Mouse (Mus musculus): ENCODE measurements around the gene Ankrd6. TPM values are rescaled to one million over a fixed set of nuclear protein-coding genes. Genes with fewer than 3 reads are reported as not detected.
A peak's percentile ranks its signal among the peaks of the same experiment; 100 is the strongest.

Gene Ankrd6
- polyA plus RNA-seq, 1 experiment from 2014 or later = 22.6 TPM

GRCm38 (mm10) chr4:32889996-32890734, 60.5 kb downstream of the Ankrd6 start:
- 69% methylated on average over 10 of the region's 10 CpGs for WGBS
- ATAC-seq (ENCODE audit: low FRiP score) = no peak
- peak overlapping the region; percentile 65; the same call in 1 of the 2 replicates for H3K27ac ChIP-seq

GRCm38 (mm10) chr4:32889246-32889645, 61.4 kb downstream of the Ankrd6 start:
- Histone ChIP-seq H3K27me3 (no peaks in the 10 kb centered on the region), H3K9ac (no peak overlapping the region), H3K27ac (peak overlapping the region; percentile 65), H3K36me3 (replicated peaks) (peaks cover 6% of the 10 kb centered on the region), H3K4me1 (peaks cover 16% of the 10 kb centered on the region), H3K9me3 (peaks cover 7% of the 10 kb centered on the region; the same call in 1 of the 2 replicates), H3K4me2 (no peak overlapping the region), H3K4me3 (replicated peaks) (no peak overlapping the region)
- peak; percentile 77 for ATAC-seq (ENCODE audit: low FRiP score)
- WGBS = 49% methylated on average over 11 of the region's 11 CpGs

More at GRCm38 (mm10) chr4:32889996-32890734, 60.5 kb downstream of the Ankrd6 start:
- H3K4me2 ChIP-seq = no peak overlapping the region
- H3K27me3 ChIP-seq = no peaks in the 10 kb centered on the region
- peaks cover 14% of the 10 kb centered on the region for H3K9me3 ChIP-seq
- H3K9ac ChIP-seq = no peak overlapping the region
- no peak overlapping the region for H3K4me3 ChIP-seq (replicated peaks)
- peaks cover 15% of the 10 kb centered on the region for H3K36me3 ChIP-seq (replicated peaks)
- H3K4me1 ChIP-seq = peaks cover 16% of the 10 kb centered on the region

- H3K4me3 ChIP-seq (replicated peaks) = no peak overlapping the region
- no peak for ATAC-seq (ENCODE audit: low FRiP score)
- H3K9ac ChIP-seq = no peak overlapping the region
- H3K4me2 ChIP-seq = no peak overlapping the region
- H3K9me3 ChIP-seq = no peaks in the 10 kb centered on the region
- 94% methylated on average over 3 of the region's 3 CpGs for WGBS
- no peak overlapping the region for H3K27ac ChIP-seq
- peaks cover 16% of the 10 kb centered on the region for H3K4me1 ChIP-seq
- no peaks in the 10 kb centered on the region for H3K27me3 ChIP-seq
- H3K36me3 ChIP-seq (replicated peaks) = no peaks in the 10 kb centered on the region
These were observed 64.2 kb downstream of the Ankrd6 start for GRCm38 (mm10) chr4:32886479-32886878.

- no peak overlapping the region for H3K4me2 ChIP-seq
- no peaks in the 10 kb centered on the region for H3K9me3 ChIP-seq
- H3K4me3 ChIP-seq (replicated peaks) = no peak overlapping the region
- H3K27ac ChIP-seq = no peak overlapping the region
- H3K27me3 ChIP-seq = no peaks in the 10 kb centered on the region
- no peak for ATAC-seq (ENCODE audit: low FRiP score)
- 49% methylated on average over 9 of the region's 9 CpGs for WGBS
- no peaks in the 10 kb centered on the region for H3K36me3 ChIP-seq (replicated peaks)
- H3K4me1 ChIP-seq = peaks cover 5% of the 10 kb centered on the region
- no peak overlapping the region for H3K9ac ChIP-seq
These were observed 66.0 kb downstream of the Ankrd6 start for GRCm38 (mm10) chr4:32884599-32884998.

GRCm38 (mm10) chr4:32881001-32881400, 69.6 kb downstream of the Ankrd6 start:
- H3K9ac ChIP-seq = no peak overlapping the region
- no peaks in the 10 kb centered on the region for H3K9me3 ChIP-seq
- no peaks in the 10 kb centered on the region for H3K27me3 ChIP-seq
- H3K36me3 ChIP-seq (replicated peaks) = no peaks in the 10 kb centered on the region
- H3K4me2 ChIP-seq = no peak overlapping the region
- no peaks in the 10 kb centered on the region for H3K4me1 ChIP-seq
- 83% methylated on average over 4 of the region's 4 CpGs for WGBS
- no peak for ATAC-seq (ENCODE audit: low FRiP score)
- H3K27ac ChIP-seq = no peak overlapping the region
- no peak overlapping the region for H3K4me3 ChIP-seq (replicated peaks)

GRCm38 (mm10) chr4:32874669-32875068, 76.0 kb downstream of the Ankrd6 start:
- Histone ChIP-seq H3K27me3 (no peaks in the 10 kb centered on the region), H3K4me3 (replicated peaks) (no peak overlapping the region), H3K9ac (no peak overlapping the region), H3K36me3 (replicated peaks) (no peaks in the 10 kb centered on the region), H3K4me1 (no peaks in the 10 kb centered on the region), H3K9me3 (no peaks in the 10 kb centered on the region), H3K27ac (no peak overlapping the region), H3K4me2 (no peak overlapping the region)
- WGBS = 82% methylated on average over 4 of the region's 4 CpGs
- ATAC-seq (ENCODE audit: low FRiP score) = no peak

GRCm38 (mm10) chr4:32872189-32872749, 78.4 kb downstream of the Ankrd6 start:
- H3K36me3 ChIP-seq (replicated peaks) = no peaks in the 10 kb centered on the region
- H3K9me3 ChIP-seq = no peaks in the 10 kb centered on the region
- no peak overlapping the region for H3K27ac ChIP-seq
- H3K9ac ChIP-seq = no peak overlapping the region
- no peak overlapping the region for H3K4me3 ChIP-seq (replicated peaks)
- 83% methylated on average over 8 of the region's 8 CpGs for WGBS
- H3K4me2 ChIP-seq = no peak overlapping the region
- H3K27me3 ChIP-seq = 0 out of 2 replicates have a peak, but pooled peaks cover 3% of the 10 kb centered on the region
- no peak for ATAC-seq (ENCODE audit: low FRiP score)
- no peaks in the 10 kb centered on the region for H3K4me1 ChIP-seq

GRCm38 (mm10) chr4:32869370-32869769, 81.3 kb downstream of the Ankrd6 start:
- no peaks in the 10 kb centered on the region for H3K9me3 ChIP-seq
- H3K9ac ChIP-seq = no peak overlapping the region
- 83% methylated on average over 9 of the region's 9 CpGs for WGBS
- H3K4me3 ChIP-seq (replicated peaks) = no peak overlapping the region
- ATAC-seq (ENCODE audit: low FRiP score) = no peak
- H3K27me3 ChIP-seq = 0 out of 2 replicates have a peak, but pooled peaks cover 3% of the 10 kb centered on the region
- no peak overlapping the region for H3K27ac ChIP-seq
- no peaks in the 10 kb centered on the region for H3K36me3 ChIP-seq (replicated peaks)
- H3K4me1 ChIP-seq = peaks cover 4% of the 10 kb centered on the region
- no peak overlapping the region for H3K4me2 ChIP-seq

- H3K4me1 ChIP-seq = peaks cover 9% of the 10 kb centered on the region
- H3K9ac ChIP-seq = no peak overlapping the region
- no peak for ATAC-seq (ENCODE audit: low FRiP score)
- H3K36me3 ChIP-seq (replicated peaks) = no peaks in the 10 kb centered on the region
- no peak overlapping the region for H3K27ac ChIP-seq
- 0 out of 2 replicates have a peak, but pooled peaks cover 3% of the 10 kb centered on the region for H3K27me3 ChIP-seq
- no peaks in the 10 kb centered on the region for H3K9me3 ChIP-seq
- no peak overlapping the region for H3K4me2 ChIP-seq
- no peak overlapping the region for H3K4me3 ChIP-seq (replicated peaks)
- 90% methylated on average over 8 of the region's 8 CpGs for WGBS
These were observed 81.8 kb downstream of the Ankrd6 start for GRCm38 (mm10) chr4:32868858-32869257.

GRCm38 (mm10) chr4:32868437-32868836, 82.2 kb downstream of the Ankrd6 start:
- no peaks in the 10 kb centered on the region for H3K36me3 ChIP-seq (replicated peaks)
- H3K4me1 ChIP-seq = peaks cover 13% of the 10 kb centered on the region
- no peaks in the 10 kb centered on the region for H3K9me3 ChIP-seq
- 80% methylated on average over 4 of the region's 4 CpGs for WGBS
- H3K9ac ChIP-seq = no peak overlapping the region
- no peak for ATAC-seq (ENCODE audit: low FRiP score)
- H3K4me3 ChIP-seq (replicated peaks) = no peak overlapping the region
- H3K27ac ChIP-seq = no peak overlapping the region
- 0 out of 2 replicates have a peak, but pooled peaks cover 3% of the 10 kb centered on the region for H3K27me3 ChIP-seq
- H3K4me2 ChIP-seq = no peak overlapping the region

- H3K4me3 ChIP-seq (replicated peaks) = no peak overlapping the region
- H3K36me3 ChIP-seq (replicated peaks) = no peaks in the 10 kb centered on the region
- no peak overlapping the region for H3K4me2 ChIP-seq
- 87% methylated on average over 6 of the region's 6 CpGs for WGBS
- peaks cover 23% of the 10 kb centered on the region for H3K4me1 ChIP-seq
- no peaks in the 10 kb centered on the region for H3K9me3 ChIP-seq
- no peak for ATAC-seq (ENCODE audit: low FRiP score)
- H3K27ac ChIP-seq = no peak overlapping the region
- peaks cover 9% of the 10 kb centered on the region; the same call in 1 of the 2 replicates for H3K27me3 ChIP-seq
- H3K9ac ChIP-seq = no peak overlapping the region
These were observed 83.2 kb downstream of the Ankrd6 start for GRCm38 (mm10) chr4:32867460-32867859.

GRCm38 (mm10) chr4:32864867-32865242, 85.8 kb downstream of the Ankrd6 start:
- no peak overlapping the region for H3K9ac ChIP-seq
- H3K4me1 ChIP-seq = peaks cover 49% of the 10 kb centered on the region
- no peak for ATAC-seq (ENCODE audit: low FRiP score)
- H3K36me3 ChIP-seq (replicated peaks) = no peaks in the 10 kb centered on the region
- H3K27ac ChIP-seq = no peak overlapping the region
- no peak overlapping the region for H3K4me3 ChIP-seq (replicated peaks)
- peaks cover 25% of the 10 kb centered on the region; the same call in 1 of the 2 replicates for H3K27me3 ChIP-seq
- H3K9me3 ChIP-seq = no peaks in the 10 kb centered on the region
- H3K4me2 ChIP-seq = no peak overlapping the region
- WGBS = 95% methylated on average over 6 of the region's 6 CpGs
